Mouse (Mus musculus) midbrain, embryonic 16.5 days (tissue): ENCODE measurements around the gene Rgs16. TPM values are rescaled to one million over a fixed set of nuclear protein-coding genes. Genes with fewer than 3 reads are reported as not detected.
A peak's percentile ranks its signal among the peaks of the same experiment; 100 is the strongest.

ENCODE experiments used
- ATAC-seq: fragments of 200-750 bp; cut with Nextera tagmentation; 2 replicates; pipeline ENCODE4 v1.8.0; 2017; ENCODE audit warnings: moderate TSS enrichment
- H3K27ac ChIP-seq: fragments of 300-500 bp; sonication (generic); 2 replicates; pipeline ENCODE4 v1.5.1; 2014; ENCODE audit warnings: mild to moderate bottlenecking, low read length, mixed read lengths
- H3K27me3 ChIP-seq: fragments of 300-500 bp; sonication (generic); 2 replicates; pipeline ENCODE4 v1.6.1; 2014; ENCODE audit warnings: low read depth, low read length, mixed read lengths; ENCODE audit not compliant: control insufficient read depth, insufficient read depth
- H3K36me3 ChIP-seq: fragments of 300-500 bp; sonication (generic); 2 replicates; pipeline ENCODE4 v1.6.1; 2014; ENCODE audit warnings: mild to moderate bottlenecking, low read length, moderate library complexity, mixed read lengths; ENCODE audit not compliant: control insufficient read depth, insufficient read depth
- H3K4me1 ChIP-seq: fragments of 300-500 bp; sonication (generic); 2 replicates; pipeline ENCODE4 v1.6.1; 2014; ENCODE audit warnings: mild to moderate bottlenecking, low read length, mixed read lengths; ENCODE audit not compliant: control insufficient read depth, insufficient read depth
- H3K4me2 ChIP-seq: fragments of 300-500 bp; sonication (generic); 2 replicates; pipeline ENCODE4 v1.6.1; 2014; ENCODE audit warnings: mild to moderate bottlenecking, low read length, mixed read lengths
- H3K4me3 ChIP-seq: fragments of 300-500 bp; sonication (generic); 2 replicates; pipeline ENCODE4 v1.5.1; 2014; ENCODE audit warnings: low read depth, mild to moderate bottlenecking, low read length, moderate library complexity, mixed read lengths
- H3K9ac ChIP-seq: fragments of 300-500 bp; sonication (generic); 2 replicates; pipeline ENCODE4 v1.6.1; 2014; ENCODE audit warnings: low read depth, low read length, mixed read lengths
- H3K9me3 ChIP-seq: fragments of 300-500 bp; sonication (generic); replicated peaks from 2 replicates; pipeline ENCODE4 v1.6.1; 2014; ENCODE audit warnings: mild to moderate bottlenecking, low read length, mixed read lengths; ENCODE audit not compliant: control insufficient read depth, poor library complexity, severe bottlenecking
- WGBS: fragments of 180-500 bp; shearing (Covaris S2); extraction: QIAGEN DNeasy Blood & Tissue Kit; methylation state at CpG from one replicate; pipeline ENCODE4 v1.1.7; 2014; 5-methylcytosine and 5-hydroxymethylcytosine counted together
- polyA plus RNA-seq: library from polyadenylated mRNA; unstranded; fragments of >200 nt; fragmentation: Nextera tagmentation; extraction: Ambion mirVana; gene quantifications from 2 replicates; pipeline ENCODE4 v1.2.1, GENCODE M21; 2015

Gene Rgs16
- polyA plus RNA-seq, 1 experiment from 2014 or later: 21.8 TPM

GRCm38 (mm10) chr1:153711544-153712262 lies 28.4 kb upstream of the Rgs16 start:
- no peak overlapping the region for H3K4me2 ChIP-seq
- H3K9ac ChIP-seq: no peak overlapping the region
- no peaks in the 10 kb centered on the region for H3K4me1 ChIP-seq
- no peak for ATAC-seq
- H3K4me3 ChIP-seq: no peak overlapping the region
- 84% methylated on average over 3 of the region's 3 CpGs for WGBS
- H3K27ac ChIP-seq: no peak overlapping the region
- no peaks in the 10 kb centered on the region for H3K36me3 ChIP-seq
- H3K27me3 ChIP-seq: no peaks in the 10 kb centered on the region
- H3K9me3 ChIP-seq: no peaks in the 10 kb centered on the region

GRCm38 (mm10) chr1:153712633-153713032 lies 27.5 kb upstream of the Rgs16 start:
- 96% methylated on average over 2 of the region's 2 CpGs for WGBS
- ATAC-seq: no peak
- Histone ChIP-seq H3K4me3 (no peak overlapping the region), H3K27ac (no peak overlapping the region), H3K4me2 (no peak overlapping the region), H3K9me3 (no peaks in the 10 kb centered on the region), H3K36me3 (no peaks in the 10 kb centered on the region), H3K27me3 (no peaks in the 10 kb centered on the region), H3K9ac (no peak overlapping the region), H3K4me1 (no peaks in the 10 kb centered on the region)

- Histone ChIP-seq H3K4me2 (no peak overlapping the region), H3K4me3 (no peak overlapping the region), H3K9ac (no peak overlapping the region), H3K36me3 (no peaks in the 10 kb centered on the region), H3K4me1 (no peaks in the 10 kb centered on the region), H3K27ac (no peak overlapping the region), H3K27me3 (no peaks in the 10 kb centered on the region), H3K9me3 (no peaks in the 10 kb centered on the region)
- ATAC-seq: no peak
- WGBS: 84% methylated on average over 1 of the region's 1 CpGs
Observed at GRCm38 (mm10) chr1:153717990-153718389, 22.2 kb upstream of the Rgs16 start.

GRCm38 (mm10) chr1:153720935-153721334 lies 19.2 kb upstream of the Rgs16 start:
- no peaks in the 10 kb centered on the region for H3K9me3 ChIP-seq
- no peak overlapping the region for H3K9ac ChIP-seq
- no peak overlapping the region for H3K4me2 ChIP-seq
- H3K27me3 ChIP-seq: no peaks in the 10 kb centered on the region
- no peak for ATAC-seq
- no peak overlapping the region for H3K27ac ChIP-seq
- H3K4me1 ChIP-seq: no peaks in the 10 kb centered on the region
- H3K4me3 ChIP-seq: no peak overlapping the region
- 88% methylated on average over 7 of the region's 7 CpGs for WGBS
- no peaks in the 10 kb centered on the region for H3K36me3 ChIP-seq

- Histone ChIP-seq H3K36me3 (no peaks in the 10 kb centered on the region), H3K4me1 (no peaks in the 10 kb centered on the region), H3K4me2 (no peak overlapping the region), H3K4me3 (no peak overlapping the region), H3K27ac (no peak overlapping the region), H3K9me3 (no peaks in the 10 kb centered on the region), H3K9ac (no peak overlapping the region), H3K27me3 (no peaks in the 10 kb centered on the region)
- no peak for ATAC-seq
- 90% methylated on average over 9 of the region's 9 CpGs for whole genome bisulfite sequencing
Observed at GRCm38 (mm10) chr1:153721565-153722310, 18.4 kb upstream of the Rgs16 start.

- 82% methylated on average over 9 of the region's 9 CpGs for WGBS
- no peak for ATAC-seq
- no peak overlapping the region for H3K4me2 ChIP-seq
Observed at GRCm38 (mm10) chr1:153723426-153723825, 16.7 kb upstream of the Rgs16 start.

GRCm38 (mm10) chr1:153726636-153727035 lies 13.5 kb upstream of the Rgs16 start:
- 0 out of 2 replicates have a peak, but pooled peaks have one; percentile 22 for ATAC-seq
- Histone ChIP-seq H3K4me2 (no peak overlapping the region), H3K27ac (no peak overlapping the region), H3K9me3 (no peaks in the 10 kb centered on the region), H3K4me1 (peaks cover 4% of the 10 kb centered on the region; the same call in 1 of the 2 replicates), H3K9ac (no peak overlapping the region), H3K27me3 (no peaks in the 10 kb centered on the region), H3K36me3 (no peaks in the 10 kb centered on the region), H3K4me3 (no peak overlapping the region)
- 70% methylated on average over 16 of the region's 16 CpGs for WGBS

More at GRCm38 (mm10) chr1:153723426-153723825, 16.7 kb upstream of the Rgs16 start:
- H3K36me3 ChIP-seq: no peaks in the 10 kb centered on the region
- no peaks in the 10 kb centered on the region for H3K4me1 ChIP-seq
- H3K9ac ChIP-seq: no peak overlapping the region
- no peaks in the 10 kb centered on the region for H3K9me3 ChIP-seq
- H3K27ac ChIP-seq: no peak overlapping the region
- H3K4me3 ChIP-seq: no peak overlapping the region
- no peaks in the 10 kb centered on the region for H3K27me3 ChIP-seq

GRCm38 (mm10) chr1:153729806-153730205 lies 10.3 kb upstream of the Rgs16 start:
- no peak overlapping the region for H3K9ac ChIP-seq
- no peak overlapping the region for H3K4me2 ChIP-seq
- no peak overlapping the region for H3K27ac ChIP-seq
- no peaks in the 10 kb centered on the region for H3K9me3 ChIP-seq
- peaks cover 9% of the 10 kb centered on the region; the same call in 1 of the 2 replicates for H3K4me1 ChIP-seq
- no peaks in the 10 kb centered on the region for H3K36me3 ChIP-seq
- H3K4me3 ChIP-seq: no peak overlapping the region
- no peaks in the 10 kb centered on the region for H3K27me3 ChIP-seq
- ATAC-seq: no peak
- WGBS: 58% methylated on average over 2 of the region's 2 CpGs

- Histone ChIP-seq H3K4me1 (peaks cover 9% of the 10 kb centered on the region; the same call in 1 of the 2 replicates), H3K9ac (no peak overlapping the region), H3K9me3 (no peaks in the 10 kb centered on the region), H3K4me2 (no peak overlapping the region), H3K27me3 (no peaks in the 10 kb centered on the region), H3K4me3 (no peak overlapping the region), H3K27ac (peak overlapping the region; percentile 11; the same call in 1 of the 2 replicates), H3K36me3 (no peaks in the 10 kb centered on the region)
- WGBS: 61% methylated on average over 3 of the region's 3 CpGs
- ATAC-seq: no peak
Observed at GRCm38 (mm10) chr1:153730671-153731070, 9.5 kb upstream of the Rgs16 start.
